Mouse (Mus musculus): ENCODE measurements around the gene Cyb5r2. TPM values are rescaled to one million over a fixed set of nuclear protein-coding genes. Genes with fewer than 3 reads are reported as not detected.

Gene Cyb5r2
- total and polyA plus RNA-seq, 2 experiments from 2014 or later, result 0.18 TPM; not detected in 1

GRCm38 (mm10) chr7:107747476-107747875 lies 10.4 kb downstream of the Cyb5r2 start:
- DNase-seq, result no peak
- H3K4me3 ChIP-seq (ENCODE audit: low read depth, low read length), result no peak overlapping the region
- ATAC-seq, result no peak
- WGBS, result 85% methylated on average over 9 of the region's 9 CpGs
- no peak overlapping the region for H3K4me2 ChIP-seq (ENCODE audit: low read depth)
- no peaks in the 10 kb centered on the region for H3K36me3 ChIP-seq (ENCODE audit: insufficient read depth)
- no peaks in the 10 kb centered on the region for H3K9me3 ChIP-seq (ENCODE audit: low read length)
- H3K9ac ChIP-seq, result no peak overlapping the region
- no peak for TF ChIP-seq CTCF (IDR thresholded peaks at IDR 0.05; ENCODE audit: low read depth)
- H3K27ac ChIP-seq (ENCODE audit: low read depth, low read length), result no peak overlapping the region
- no peaks in the 10 kb centered on the region for H3K27me3 ChIP-seq (ENCODE audit: insufficient read depth, low read length)
- no peaks in the 10 kb centered on the region for H3K4me1 ChIP-seq (ENCODE audit: insufficient read depth)

- no peak overlapping the region for H3K9ac ChIP-seq
- no peaks in the 10 kb centered on the region for H3K27me3 ChIP-seq (ENCODE audit: insufficient read depth, low read length)
- H3K4me1 ChIP-seq (ENCODE audit: insufficient read depth), result no peaks in the 10 kb centered on the region
- 91% methylated on average over 8 of the region's 8 CpGs for WGBS
- TF ChIP-seq CTCF (IDR thresholded peaks at IDR 0.05; ENCODE audit: low read depth), result no peak
- DNase-seq (no peak), ATAC-seq (no peak)
- no peak overlapping the region for H3K27ac ChIP-seq (ENCODE audit: low read depth, low read length)
- no peak overlapping the region for H3K4me2 ChIP-seq (ENCODE audit: low read depth)
- no peaks in the 10 kb centered on the region for H3K36me3 ChIP-seq (ENCODE audit: insufficient read depth)
- H3K9me3 ChIP-seq (ENCODE audit: low read length), result no peaks in the 10 kb centered on the region
- H3K4me3 ChIP-seq (ENCODE audit: low read depth, low read length), result no peak overlapping the region
Observed at GRCm38 (mm10) chr7:107746036-107746435, 11.8 kb downstream of the Cyb5r2 start.

GRCm38 (mm10) chr7:107745111-107745510 lies 12.7 kb downstream of the Cyb5r2 start:
- H3K4me3 ChIP-seq (ENCODE audit: low read depth, low read length), result no peak overlapping the region
- no peak for ATAC-seq
- WGBS, result 78% methylated on average over 2 of the region's 2 CpGs
- H3K27ac ChIP-seq (ENCODE audit: low read depth, low read length), result no peak overlapping the region
- H3K4me1 ChIP-seq (ENCODE audit: insufficient read depth), result no peaks in the 10 kb centered on the region
- no peaks in the 10 kb centered on the region for H3K27me3 ChIP-seq (ENCODE audit: insufficient read depth, low read length)
- no peaks in the 10 kb centered on the region for H3K9me3 ChIP-seq (ENCODE audit: low read length)
- no peak for DNase-seq
- no peak overlapping the region for H3K4me2 ChIP-seq (ENCODE audit: low read depth)
- no peak for TF ChIP-seq CTCF (IDR thresholded peaks at IDR 0.05; ENCODE audit: low read depth)
- H3K9ac ChIP-seq, result no peak overlapping the region
- H3K36me3 ChIP-seq (ENCODE audit: insufficient read depth), result no peaks in the 10 kb centered on the region

GRCm38 (mm10) chr7:107744454-107744853 lies 13.4 kb downstream of the Cyb5r2 start:
- H3K4me1 ChIP-seq (ENCODE audit: insufficient read depth), result no peaks in the 10 kb centered on the region
- no peak for DNase-seq
- H3K27ac ChIP-seq (ENCODE audit: low read depth, low read length), result no peak overlapping the region
- WGBS, result 88% methylated on average over 4 of the region's 4 CpGs
- H3K4me2 ChIP-seq (ENCODE audit: low read depth), result no peak overlapping the region
- no peak overlapping the region for H3K4me3 ChIP-seq (ENCODE audit: low read depth, low read length)
- no peaks in the 10 kb centered on the region for H3K36me3 ChIP-seq (ENCODE audit: insufficient read depth)
- no peak overlapping the region for H3K9ac ChIP-seq
- no peaks in the 10 kb centered on the region for H3K9me3 ChIP-seq (ENCODE audit: low read length)
- no peak for TF ChIP-seq CTCF (IDR thresholded peaks at IDR 0.05; ENCODE audit: low read depth)
- H3K27me3 ChIP-seq (ENCODE audit: insufficient read depth, low read length), result no peaks in the 10 kb centered on the region
- ATAC-seq, result no peak

- WGBS, result 88% methylated on average over 10 of the region's 10 CpGs
- H3K9me3 ChIP-seq (ENCODE audit: low read length), result no peaks in the 10 kb centered on the region
- H3K27me3 ChIP-seq (ENCODE audit: insufficient read depth, low read length), result no peaks in the 10 kb centered on the region
- H3K4me3 ChIP-seq (ENCODE audit: low read depth, low read length), result no peak overlapping the region
- no peak for ATAC-seq
- no peak overlapping the region for H3K4me2 ChIP-seq (ENCODE audit: low read depth)
- no peak for TF ChIP-seq CTCF (IDR thresholded peaks at IDR 0.05; ENCODE audit: low read depth)
- H3K36me3 ChIP-seq (ENCODE audit: insufficient read depth), result no peaks in the 10 kb centered on the region
- no peak for DNase-seq
- H3K9ac ChIP-seq, result no peak overlapping the region
- H3K4me1 ChIP-seq (ENCODE audit: insufficient read depth), result no peaks in the 10 kb centered on the region
- no peak overlapping the region for H3K27ac ChIP-seq (ENCODE audit: low read depth, low read length)
Observed at GRCm38 (mm10) chr7:107742963-107743465, 14.8 kb downstream of the Cyb5r2 start.

GRCm38 (mm10) chr7:107738726-107739125 lies 19.1 kb downstream of the Cyb5r2 start:
- peak; percentile 67 for DNase-seq
- WGBS, result 27% methylated on average over 2 of the region's 2 CpGs
- Histone ChIP-seq H3K4me2 (ENCODE audit: low read depth) (no peak overlapping the region), H3K36me3 (ENCODE audit: insufficient read depth) (no peaks in the 10 kb centered on the region), H3K27ac (ENCODE audit: low read depth, low read length) (no peak overlapping the region), H3K4me3 (ENCODE audit: low read depth, low read length) (no peak overlapping the region), H3K4me1 (ENCODE audit: insufficient read depth) (no peaks in the 10 kb centered on the region), H3K9ac (no peak overlapping the region), H3K9me3 (ENCODE audit: low read length) (no peaks in the 10 kb centered on the region), H3K27me3 (ENCODE audit: insufficient read depth, low read length) (no peaks in the 10 kb centered on the region)
- ATAC-seq, result peak; percentile 78
- peak; percentile 59 for TF ChIP-seq CTCF (IDR thresholded peaks at IDR 0.05; ENCODE audit: low read depth)

- no peak for TF ChIP-seq CTCF (IDR thresholded peaks at IDR 0.05; ENCODE audit: low read depth)
- Histone ChIP-seq H3K4me2 (ENCODE audit: low read depth) (no peak overlapping the region), H3K4me3 (ENCODE audit: low read depth, low read length) (no peak overlapping the region), H3K4me1 (ENCODE audit: insufficient read depth) (no peaks in the 10 kb centered on the region), H3K36me3 (ENCODE audit: insufficient read depth) (no peaks in the 10 kb centered on the region), H3K27me3 (ENCODE audit: insufficient read depth, low read length) (no peaks in the 10 kb centered on the region), H3K9me3 (ENCODE audit: low read length) (no peaks in the 10 kb centered on the region), H3K9ac (no peak overlapping the region), H3K27ac (ENCODE audit: low read depth, low read length) (no peak overlapping the region)
- DNase-seq, result no peak
- ATAC-seq, result no peak
- 70% methylated on average over 2 of the region's 2 CpGs for WGBS
Observed at GRCm38 (mm10) chr7:107733162-107733561, 24.7 kb downstream of the Cyb5r2 start.

Data from forebrain, postnatal 0 days (tissue).